Mouse (Mus musculus) liver, adult 2 months (tissue): ENCODE results near the gene Prlr.

ENCODE experiments used
- CTCF ChIP-seq: fragments of 200-500 bp; IDR thresholded peaks from 2 replicates; pipeline ENCODE4 v1.5.1; 2011; ENCODE audit warnings: low read depth, low read length, control low read depth
- POLR2A ChIP-seq: fragments of 200-500 bp; IDR thresholded peaks from 2 replicates; pipeline ENCODE4 v1.6.1; 2011; ENCODE audit warnings: low read length, control low read depth; ENCODE audit not compliant: insufficient read depth; ENCODE audit errors: extremely low read depth

GRCm38 (mm10) chr15:10213213-10213612 lies 36.2 kb downstream of the Prlr start:
- no peak for TF ChIP-seq CTCF
- TF ChIP-seq POLR2A: no peak
